In genomic region chr12:75789451-75789850, GRCm38 (mm10) we compare ENCODE assay signal across 13 mouse cellular contexts. TPM values are rescaled to one million over a fixed set of nuclear protein-coding genes. Genes with fewer than 3 reads are reported as not detected.
DNase-seq lines count a peak whose midpoint lies in the region; ATAC-seq and TF ChIP-seq lines count a peak whose summit lies in the region.
"Had no signal": no experiment of that assay in that cellular context is flagged by ENCODE, and none has a peak within 500 bp of the region (broad histone marks: within the 10 kb centered on the region; RNA-seq: fewer than 3 reads in every experiment).

No protein-coding gene starts in this region.

- no peak overlapping the region for H3K9ac ChIP-seq in intestine, postnatal 0 days (ENCODE audit: low read depth, low read length)
- H3K9ac ChIP-seq: liver, embryonic 12.5 days had no signal

- no peak for ATAC-seq in intestine, postnatal 0 days
- ATAC-seq: liver, embryonic 12.5 days had no signal

- no peak overlapping the region for H3K4me2 ChIP-seq in intestine, postnatal 0 days (replicated peaks; ENCODE audit: low read depth)
- H3K4me2 ChIP-seq: liver, embryonic 12.5 days had no signal

- no peaks in the 10 kb centered on the region for H3K9me3 ChIP-seq in intestine, postnatal 0 days (ENCODE audit: control insufficient read depth)
- H3K9me3 ChIP-seq: liver, embryonic 12.5 days had no signal

- 64% methylated on average over 4 of the region's 4 CpGs for WGBS in intestine, postnatal 0 days

- H3K4me1 ChIP-seq in intestine, postnatal 0 days (replicated peaks; ENCODE audit: control insufficient read depth, insufficient read depth, low read length) = no peaks in the 10 kb centered on the region
- H3K4me1 ChIP-seq: liver, embryonic 12.5 days had no signal

- H3K4me3 ChIP-seq in intestine, postnatal 0 days (ENCODE audit: low read depth, low read length) = no peak overlapping the region
- H3K4me3 ChIP-seq: liver, embryonic 12.5 days; myocyte had no signal

- no peaks in the 10 kb centered on the region for H3K36me3 ChIP-seq in intestine, postnatal 0 days (ENCODE audit: control insufficient read depth, insufficient read depth)
- H3K36me3 ChIP-seq: liver, embryonic 12.5 days had no signal

- no peaks in the 10 kb centered on the region for H3K27me3 ChIP-seq in intestine, postnatal 0 days (replicated peaks; ENCODE audit: control insufficient read depth, insufficient read depth, low read length)
- H3K27me3 ChIP-seq: liver, embryonic 12.5 days had no signal

- TF ChIP-seq CTCF in intestine, postnatal 0 days (IDR thresholded peaks at IDR 0.05; ENCODE audit: low read depth) = no peak

- H3K27ac ChIP-seq in intestine, postnatal 0 days (ENCODE audit: low read depth, low read length) = no peak overlapping the region
- H3K27ac ChIP-seq: liver, embryonic 12.5 days; macrophage; stomach, postnatal 0 days had no signal

- peak; percentile 84 for DNase-seq in right cerebral cortex, adult 18-20 months
- no peak for DNase-seq in right cerebral cortex, postnatal 4 days
- peak; percentile 44 to 81 for DNase-seq in frontal cortex, adult 2 months (ENCODE audit: extremely low spot score in 1 of 2, low spot score in 1 of 2)
- peak; percentile 27 for DNase-seq in left cerebral cortex, adult 11 months (ENCODE audit: low spot score)
- DNase-seq in right cerebral cortex, postnatal 36 days (ENCODE audit: low spot score in 2 of 2) = peak; percentile 56 to 69
- DNase-seq in heart, adult 8-10 months (ENCODE audit: low spot score) = no peak
- DNase-seq in spleen, adult 18-20 months = no peak
- DNase-seq: kidney, adult 8-10 months had no signal

RNA-seq across cellular contexts. Expression of gene Syne2, which starts 28.5 kb away (rescaled TPM):
- polyA plus RNA-seq in frontal cortex, adult 2 months (2012; rRNA removed) = 25.8 and 28.0 TPM in 2 replicates
- total RNA-seq in heart, adult 8-10 months (2022) = 10 to 100 TPM; 32.6 to 39.6 (median 36.4) TPM
- polyA plus RNA-seq in intestine, postnatal 0 days (2015; fragmentation: Nextera tagmentation; extraction: Ambion mirVana) = 14.5 and 17.3 TPM in 2 replicates

RNA-seq across cellular contexts. Expression of gene Sgpp1, which starts 53.9 kb away (rescaled TPM):
- polyA plus RNA-seq in frontal cortex, adult 2 months (2012; rRNA removed) = 26.4 and 29.3 TPM in 2 replicates
- total RNA-seq in heart, adult 8-10 months (2022) = 10 to 100 TPM; 19.8 to 22.4 (median 21.7) TPM
- polyA plus RNA-seq in intestine, postnatal 0 days (2015; fragmentation: Nextera tagmentation; extraction: Ambion mirVana) = 24.1 and 25.2 TPM in 2 replicates

Comparison
In these comparisons a context has a peak if more than half of its experiments do, and no peak if none do; other contexts are left out.
1. DNase-seq: peak in right cerebral cortex, adult 18-20 months (single experiment), frontal cortex, adult 2 months (2 of 2), left cerebral cortex, adult 11 months (single experiment) and right cerebral cortex, postnatal 36 days (2 of 2); none in right cerebral cortex, postnatal 4 days (single experiment), heart, adult 8-10 months (single experiment) and spleen, adult 18-20 months (0 of 2).